30 mouse cellular contexts compared by ENCODE assay signal in the genomic region with DNA sequence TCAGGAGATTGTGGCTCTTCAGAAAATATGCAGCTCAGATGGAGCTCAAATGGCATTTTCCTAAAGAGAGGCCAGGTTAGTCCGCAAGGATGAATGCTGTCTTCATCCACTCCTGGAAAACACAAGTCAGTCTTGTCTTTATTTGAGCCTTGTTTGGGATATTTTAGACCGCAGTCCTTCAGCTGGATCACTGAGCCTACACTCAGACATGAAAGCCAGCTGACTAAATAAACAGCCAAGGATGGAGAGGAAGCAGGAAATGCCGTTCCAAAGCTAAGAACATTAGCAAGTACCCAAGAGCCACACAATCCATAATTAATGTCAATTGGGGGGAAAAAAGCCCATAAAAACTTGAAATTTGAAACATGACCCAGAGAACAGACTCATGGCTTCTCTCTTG.
A peak's percentile ranks its signal among the peaks of the same experiment; 100 is the strongest.
DNase-seq lines count a peak whose midpoint lies in the region; ATAC-seq lines count a peak whose summit lies in the region.
"Had no signal": no experiment of that assay in that cellular context is flagged by ENCODE, and none has a peak within 500 bp of the region (broad histone marks: within the 10 kb centered on the region; RNA-seq: fewer than 3 reads in every experiment).

No protein-coding gene starts in this region.

- DNase-seq in kidney, adult 11 months, result peak; percentile 24
- DNase-seq in kidney, adult 8-10 months, result no peak
- peak; percentile 42 for DNase-seq in kidney, postnatal 14 days
- DNase-seq in kidney, postnatal 10 days, result no peak
- no peak for DNase-seq in lung, postnatal 4 days
- DNase-seq in lung, postnatal 36 days, result peak; percentile 54
- DNase-seq: adrenal gland, postnatal 10 days; cerebellum, adult 11 months; cerebellum, adult 9-11 months; embryo, embryonic 11 days; gastrocnemius, postnatal 25 days; heart, postnatal 36 days; liver, postnatal 0 days; right cerebral cortex, postnatal 4 days; thymus, adult 18-20 months; thymus, postnatal 25 days had no signal

- H3K27ac ChIP-seq in lung, embryonic 16.5 days (ENCODE audit: low read length), result 0 out of 2 replicates have a peak overlapping the region, but pooled peaks have one; percentile 9
- H3K27ac ChIP-seq: embryonic facial prominence, embryonic 15.5 days; forebrain, embryonic 15.5 days; hindbrain, embryonic 12.5 days; left cerebral cortex, adult 2 months; liver, embryonic 12.5 days; midbrain, embryonic 12.5 days; neural tube, embryonic 13.5 days; stomach, postnatal 0 days had no signal

- H3K9me3 ChIP-seq in lung, embryonic 16.5 days (ENCODE audit: control insufficient read depth, low read length), result no peaks in the 10 kb centered on the region
- H3K9me3 ChIP-seq: embryonic facial prominence, embryonic 15.5 days; forebrain, embryonic 15.5 days; hindbrain, embryonic 12.5 days; liver, embryonic 12.5 days; megakaryocyte, embryonic 14.5 days; midbrain, embryonic 12.5 days; neural tube, embryonic 13.5 days had no signal

- H3K4me3 ChIP-seq in lung, embryonic 16.5 days (ENCODE audit: low read length), result no peak overlapping the region
- H3K4me3 ChIP-seq: embryonic facial prominence, embryonic 15.5 days; forebrain, embryonic 15.5 days; hindbrain, embryonic 12.5 days; left cerebral cortex, adult 2 months; liver, embryonic 12.5 days; megakaryocyte, embryonic 14.5 days; midbrain, embryonic 12.5 days; neural tube, embryonic 13.5 days had no signal

- no peak for ATAC-seq in lung, embryonic 16.5 days (ENCODE audit: low read depth)
- ATAC-seq in granulocyte monocyte progenitor cell, adult 5-6 weeks (replicated peaks; ENCODE audit: poor library complexity, severe bottlenecking), result no peak
- ATAC-seq: forebrain, embryonic 15.5 days; intestine, embryonic 16.5 days; liver, embryonic 12.5 days; liver, postnatal 0 days; Patski had no signal

- no peak overlapping the region for H3K4me2 ChIP-seq in lung, embryonic 16.5 days (ENCODE audit: low read depth, low read length)
- H3K4me2 ChIP-seq: embryonic facial prominence, embryonic 15.5 days; forebrain, embryonic 15.5 days; heart, embryonic 11.5 days; hindbrain, embryonic 12.5 days; liver, embryonic 12.5 days; midbrain, embryonic 12.5 days; neural tube, embryonic 13.5 days had no signal

- 27% methylated on average over 3 of the region's 3 CpGs for WGBS in lung, embryonic 16.5 days

- peaks cover 12% of the 10 kb centered on the region for H3K4me1 ChIP-seq in lung, embryonic 16.5 days (replicated peaks; ENCODE audit: control insufficient read depth, insufficient read depth, low read length)
- H3K4me1 ChIP-seq: embryonic facial prominence, embryonic 15.5 days; liver, embryonic 12.5 days; neural tube, embryonic 13.5 days had no signal

- H3K9ac ChIP-seq in lung, embryonic 16.5 days (ENCODE audit: low read length), result no peak overlapping the region
- H3K9ac ChIP-seq: embryonic facial prominence, embryonic 15.5 days; forebrain, embryonic 15.5 days; hindbrain, embryonic 12.5 days; liver, embryonic 12.5 days; liver, postnatal 0 days; midbrain, embryonic 12.5 days; neural tube, embryonic 13.5 days had no signal

- no peaks in the 10 kb centered on the region for H3K36me3 ChIP-seq in lung, embryonic 16.5 days (ENCODE audit: control insufficient read depth, insufficient read depth, low read length)
- H3K36me3 ChIP-seq: embryonic facial prominence, embryonic 15.5 days; forebrain, embryonic 15.5 days; hindbrain, embryonic 12.5 days; liver, embryonic 12.5 days; midbrain, embryonic 12.5 days; neural tube, embryonic 13.5 days had no signal

- no peaks in the 10 kb centered on the region for H3K27me3 ChIP-seq in lung, embryonic 16.5 days (ENCODE audit: control insufficient read depth, insufficient read depth, low read depth, low read length)
- H3K27me3 ChIP-seq: embryonic facial prominence, embryonic 15.5 days; forebrain, embryonic 15.5 days; hindbrain, embryonic 12.5 days; midbrain, embryonic 12.5 days; neural tube, embryonic 13.5 days; Patski had no signal

Comparison
In these comparisons a context has a peak if more than half of its experiments do, and no peak if none do; other contexts are left out.
1. DNase-seq: peak in kidney, adult 11 months (single experiment), kidney, postnatal 14 days (single experiment) and lung, postnatal 36 days (single experiment); none in kidney, adult 8-10 months (0 of 2), kidney, postnatal 10 days (single experiment) and lung, postnatal 4 days (0 of 2).